Mouse (Mus musculus) midbrain, postnatal 0 days (tissue): ENCODE results near the gene Itgbl1. TPM values are rescaled to one million over a fixed set of nuclear protein-coding genes. Genes with fewer than 3 reads are reported as not detected.
A peak's percentile ranks its signal among the peaks of the same experiment; 100 is the strongest.

Experiments used
- ATAC-seq: fragments of 200-750 bp; cut with Nextera tagmentation; 2 replicates; pipeline ENCODE4 v1.8.0; 2017; ENCODE audit warnings: moderate number of reproducible peaks, mild to moderate bottlenecking, moderate TSS enrichment, moderate library complexity; ENCODE audit not compliant: low FRiP score
- DNase-seq: peaks from one replicate; pipeline ENCODE4 v3.0.0-alpha.2; 2015; ENCODE audit warnings: low spot score
- H3K27ac ChIP-seq: fragments of 300-500 bp; sonication (generic); 2 replicates; pipeline ENCODE4 v1.5.1; 2014; ENCODE audit warnings: low read depth, mild to moderate bottlenecking, low read length, mixed read lengths
- H3K27me3 ChIP-seq: fragments of 300-500 bp; sonication (generic); 2 replicates; pipeline ENCODE4 v1.6.1; 2014; ENCODE audit warnings: low read length, control low read depth, mixed read lengths; ENCODE audit not compliant: insufficient read depth
- H3K36me3 ChIP-seq: fragments of 300-500 bp; sonication (generic); 2 replicates; pipeline ENCODE4 v1.6.1; 2014; ENCODE audit warnings: low read length, control low read depth, mixed read lengths; ENCODE audit not compliant: insufficient read depth
- H3K4me1 ChIP-seq: fragments of 300-500 bp; sonication (generic); 2 replicates; pipeline ENCODE4 v1.6.1; 2014; ENCODE audit warnings: mild to moderate bottlenecking, control low read depth, antibody characterized with exemption, low read length, mixed read lengths; ENCODE audit not compliant: insufficient read depth
- H3K4me2 ChIP-seq: fragments of 300-500 bp; sonication (generic); 2 replicates; pipeline ENCODE4 v1.6.1; 2014; ENCODE audit warnings: low read depth, mild to moderate bottlenecking, low read length, mixed read lengths; ENCODE audit not compliant: poor library complexity, severe bottlenecking
- H3K4me3 ChIP-seq: fragments of 300-500 bp; sonication (generic); 2 replicates; pipeline ENCODE4 v1.5.1; 2014; ENCODE audit warnings: low read depth, mild to moderate bottlenecking, low read length, moderate library complexity
- H3K9ac ChIP-seq: fragments of 300-500 bp; sonication (generic); replicated peaks from 2 replicates; pipeline ENCODE4 v1.6.1; 2014; ENCODE audit warnings: mild to moderate bottlenecking, low read length, moderate library complexity, mixed read lengths; ENCODE audit not compliant: poor library complexity, severe bottlenecking
- H3K9me3 ChIP-seq: fragments of 300-500 bp; sonication (generic); 2 replicates; pipeline ENCODE4 v1.6.1; 2016; ENCODE audit warnings: low read length, control low read depth
- CTCF ChIP-seq: IDR thresholded peaks from 2 replicates; pipeline ENCODE4 v1.5.1; 2016; ENCODE audit warnings: antibody characterized with exemption, mild to moderate bottlenecking
- WGBS: fragments of 180-500 bp; shearing (Covaris S2); extraction: QIAGEN DNeasy Blood & Tissue Kit; methylation state at CpG from one replicate; pipeline ENCODE4 v1.1.7; 2014; 5-methylcytosine and 5-hydroxymethylcytosine counted together
- polyA plus RNA-seq: library from polyadenylated mRNA; unstranded; fragments of >200 nt; fragmentation: Nextera tagmentation; extraction: Ambion mirVana; gene quantifications from 2 replicates; pipeline ENCODE4 v1.2.1, GENCODE M21; 2015
- total RNA-seq: library from RNA; depleted of rRNA; stranded (reverse); fragments of >200 nt; gene quantifications from 2 replicates; pipeline ENCODE4 v1.2.3, GENCODE M21; 2014

The Itgbl1 gene
- total and polyA plus RNA-seq, 2 experiments from 2014 or later = 2.5 to 4.6 TPM

DNA sequence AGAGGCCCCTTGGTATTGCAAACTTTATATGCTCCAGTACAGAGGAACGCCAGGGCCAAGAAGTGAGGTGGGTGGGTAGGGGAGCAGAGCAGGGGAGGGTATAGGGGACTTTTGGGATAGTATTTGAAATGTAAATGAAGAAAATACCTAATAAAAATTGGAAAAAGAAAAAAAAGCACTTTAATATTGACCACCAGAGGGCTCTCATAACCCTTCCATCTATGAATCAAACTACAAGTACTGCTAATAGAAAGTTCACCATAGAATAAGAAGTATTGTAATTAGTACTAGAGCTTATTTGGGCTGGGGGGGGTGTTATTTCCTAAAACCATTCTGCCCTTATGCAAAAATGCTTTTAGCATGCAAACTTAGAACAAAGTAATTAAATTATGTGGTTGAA is 91.2 kb downstream of the Itgbl1 start:
- Histone ChIP-seq H3K4me1 (no peaks in the 10 kb centered on the region), H3K4me3 (no peak overlapping the region), H3K9me3 (no peaks in the 10 kb centered on the region), H3K36me3 (no peaks in the 10 kb centered on the region), H3K27ac (no peak overlapping the region), H3K9ac (no peak overlapping the region), H3K27me3 (no peaks in the 10 kb centered on the region), H3K4me2 (no peak overlapping the region)
- 82% methylated on average over 1 of the region's 1 CpGs for WGBS
- TF ChIP-seq CTCF = peak; percentile 68
- ATAC-seq = no peak
- peak; percentile 7 for DNase-seq

DNA sequence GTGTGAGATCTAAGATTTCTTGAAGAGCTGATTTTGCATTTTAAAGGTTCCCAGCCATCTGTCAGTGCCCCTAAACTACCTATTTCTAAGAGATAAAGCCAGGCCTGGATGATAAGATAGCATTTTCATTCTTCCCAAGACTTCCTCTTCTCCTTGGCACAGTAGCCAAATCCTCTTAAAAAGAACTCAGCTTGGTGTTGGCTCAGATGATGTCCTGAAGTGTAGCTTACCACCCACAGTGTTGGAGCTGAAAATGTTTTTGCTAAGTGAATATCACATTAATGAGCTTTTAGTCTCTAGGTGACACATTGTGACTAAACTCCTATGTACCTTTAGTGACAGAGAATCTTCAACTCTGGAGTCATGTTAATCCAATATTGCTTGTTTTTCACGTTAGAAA is 99.8 kb downstream of the Itgbl1 start:
- TF ChIP-seq CTCF = no peak
- DNase-seq (peak; percentile 3), ATAC-seq (no peak)

DNA sequence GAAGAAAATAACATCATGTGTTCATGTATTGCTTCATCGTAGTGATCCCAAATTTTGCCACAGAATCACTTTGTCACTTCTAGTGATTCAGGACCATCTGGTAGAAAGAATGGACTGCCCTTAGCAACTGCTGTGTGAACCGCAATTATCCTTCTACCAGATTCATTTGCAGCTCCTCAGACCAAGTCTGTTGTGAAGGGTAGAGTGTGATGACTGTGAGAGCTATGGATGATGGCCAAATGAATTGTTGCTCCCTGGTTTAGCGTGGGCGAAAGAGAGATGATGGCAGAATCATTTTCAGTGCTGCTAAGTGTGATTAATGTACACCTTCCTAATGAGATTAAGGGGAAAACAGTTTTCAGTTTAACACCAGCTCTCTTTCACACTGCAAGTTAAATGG is 100.3 kb downstream of the Itgbl1 start:
- Histone ChIP-seq H3K9me3 (no peaks in the 10 kb centered on the region), H3K27me3 (no peaks in the 10 kb centered on the region), H3K4me3 (no peak overlapping the region), H3K4me2 (no peak overlapping the region), H3K36me3 (no peaks in the 10 kb centered on the region), H3K27ac (no peak overlapping the region), H3K4me1 (no peaks in the 10 kb centered on the region), H3K9ac (no peak overlapping the region)
- DNase-seq (peak; percentile 49), ATAC-seq (no peak)
- WGBS = 90% methylated on average over 4 of the region's 4 CpGs
- no peak for TF ChIP-seq CTCF

More for the DNA sequence above, 99.8 kb downstream of the Itgbl1 start:
- Histone ChIP-seq H3K9me3 (no peaks in the 10 kb centered on the region), H3K4me1 (no peaks in the 10 kb centered on the region), H3K36me3 (no peaks in the 10 kb centered on the region), H3K9ac (no peak overlapping the region), H3K4me3 (no peak overlapping the region), H3K4me2 (no peak overlapping the region), H3K27me3 (no peaks in the 10 kb centered on the region), H3K27ac (no peak overlapping the region)
- WGBS = 71% methylated on average over 1 of the region's 1 CpGs

DNA sequence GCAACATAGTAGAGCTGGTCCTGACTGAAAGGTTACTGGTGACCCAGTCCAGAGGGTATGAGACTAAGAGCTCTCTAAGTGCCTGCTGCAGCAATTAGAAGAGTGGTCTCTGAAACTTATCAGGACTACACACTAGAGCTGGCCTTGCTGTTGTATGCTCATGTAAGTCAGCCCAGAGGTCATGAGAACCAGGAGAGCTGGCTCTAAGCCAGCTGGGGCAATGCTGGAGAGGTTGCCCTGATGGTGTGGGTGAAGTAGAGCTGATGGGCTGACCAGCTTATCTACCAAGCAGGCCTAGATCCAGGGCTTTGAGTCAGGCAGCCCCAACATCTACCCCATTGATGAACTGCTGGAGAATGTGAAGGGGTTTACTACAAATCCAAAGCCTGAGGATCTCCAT is 142.0 kb downstream of the Itgbl1 start:
- ATAC-seq (no peak), DNase-seq (no peak)
- Histone ChIP-seq H3K27ac (no peak overlapping the region), H3K4me3 (no peak overlapping the region), H3K4me1 (no peaks in the 10 kb centered on the region), H3K4me2 (no peak overlapping the region), H3K27me3 (no peaks in the 10 kb centered on the region), H3K9ac (no peak overlapping the region), H3K36me3 (no peaks in the 10 kb centered on the region), H3K9me3 (no peaks in the 10 kb centered on the region)
- no peak for TF ChIP-seq CTCF

DNA sequence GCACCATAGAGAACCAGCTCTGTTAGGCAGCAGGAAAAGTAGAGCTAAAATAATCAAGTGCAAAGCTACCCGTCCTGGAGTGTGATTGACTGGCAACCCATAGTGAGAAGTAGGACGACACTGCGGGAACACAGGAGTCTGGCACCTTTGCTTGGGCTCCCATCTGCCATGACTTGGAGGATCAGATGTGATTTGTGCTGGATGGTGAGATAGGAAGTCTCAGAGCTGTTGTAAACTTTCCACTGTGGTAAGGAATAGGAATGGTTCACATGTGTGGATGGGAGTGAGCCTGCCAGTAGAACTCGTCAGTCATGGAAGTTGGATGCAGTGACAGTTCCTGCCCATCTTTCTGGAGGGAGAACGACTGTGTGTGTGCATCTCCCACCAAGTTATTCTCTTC is 177.9 kb downstream of the Itgbl1 start:
- ATAC-seq = no peak

DNA sequence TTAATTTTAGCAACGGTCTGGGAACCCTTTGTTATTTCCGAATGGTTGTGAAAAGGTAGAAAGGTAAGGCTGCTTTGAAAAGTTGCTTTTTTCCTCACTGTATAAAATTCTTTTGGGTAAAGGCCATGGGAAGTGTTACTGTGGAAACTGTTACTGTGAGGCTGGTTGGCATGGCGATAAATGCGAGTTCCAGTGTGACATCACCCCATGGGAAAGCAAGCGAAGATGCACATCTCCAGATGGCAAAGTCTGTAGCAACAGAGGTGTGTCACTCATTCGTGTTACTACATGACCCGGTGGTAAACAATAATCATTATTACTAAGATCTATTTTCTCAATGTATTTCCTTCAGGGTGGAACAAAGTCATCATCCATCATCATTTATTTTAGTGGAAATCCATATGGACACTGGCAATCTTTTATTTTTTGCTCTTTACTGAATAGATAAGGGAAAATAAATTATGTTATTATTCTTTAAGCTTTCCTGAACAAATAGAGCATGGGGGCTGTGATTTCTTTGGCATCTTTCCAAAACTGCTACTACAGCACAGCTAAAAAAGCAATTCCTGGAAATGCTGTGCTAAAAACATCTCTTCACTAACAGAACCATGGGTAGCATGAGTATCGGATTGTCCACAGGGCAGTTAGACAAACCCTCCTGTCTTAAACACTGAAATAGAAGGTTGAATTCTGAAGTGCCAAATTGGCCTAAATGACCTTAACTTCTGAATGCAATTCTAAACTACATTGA is 184.1 kb downstream of the Itgbl1 start:
- Histone ChIP-seq H3K9ac (no peak overlapping the region), H3K36me3 (no peaks in the 10 kb centered on the region), H3K27ac (peak overlapping the region; percentile 26; the same call in 1 of the 2 replicates), H3K9me3 (no peaks in the 10 kb centered on the region), H3K4me3 (no peak overlapping the region), H3K4me2 (no peak overlapping the region), H3K4me1 (no peaks in the 10 kb centered on the region), H3K27me3 (no peaks in the 10 kb centered on the region)
- 43% methylated on average over 8 of the region's 8 CpGs for WGBS
- ATAC-seq = peak; percentile 74
- DNase-seq = peak; percentile 68
- TF ChIP-seq CTCF = no peak

More for the DNA sequence above, 177.9 kb downstream of the Itgbl1 start:
- H3K4me3 ChIP-seq = no peak overlapping the region
- no peak overlapping the region for H3K27ac ChIP-seq
- no peak for TF ChIP-seq CTCF
- no peak overlapping the region for H3K4me2 ChIP-seq
- no peak for DNase-seq
- no peaks in the 10 kb centered on the region for H3K27me3 ChIP-seq
- no peaks in the 10 kb centered on the region for H3K4me1 ChIP-seq
- no peaks in the 10 kb centered on the region for H3K36me3 ChIP-seq
- no peaks in the 10 kb centered on the region for H3K9me3 ChIP-seq
- WGBS = 82% methylated on average over 5 of the region's 5 CpGs
- H3K9ac ChIP-seq = no peak overlapping the region
